Mouse (Mus musculus): Measurements from ENCODE around the gene Rabl6. TPM values are rescaled to one million over a fixed set of nuclear protein-coding genes. Genes with fewer than 3 reads are reported as not detected.
A peak's percentile ranks its signal among the peaks of the same experiment; 100 is the strongest.

Gene Rabl6
- total and polyA plus RNA-seq, 2 experiments from 2014 or later = 28.7 to 89.9 TPM

DNA sequence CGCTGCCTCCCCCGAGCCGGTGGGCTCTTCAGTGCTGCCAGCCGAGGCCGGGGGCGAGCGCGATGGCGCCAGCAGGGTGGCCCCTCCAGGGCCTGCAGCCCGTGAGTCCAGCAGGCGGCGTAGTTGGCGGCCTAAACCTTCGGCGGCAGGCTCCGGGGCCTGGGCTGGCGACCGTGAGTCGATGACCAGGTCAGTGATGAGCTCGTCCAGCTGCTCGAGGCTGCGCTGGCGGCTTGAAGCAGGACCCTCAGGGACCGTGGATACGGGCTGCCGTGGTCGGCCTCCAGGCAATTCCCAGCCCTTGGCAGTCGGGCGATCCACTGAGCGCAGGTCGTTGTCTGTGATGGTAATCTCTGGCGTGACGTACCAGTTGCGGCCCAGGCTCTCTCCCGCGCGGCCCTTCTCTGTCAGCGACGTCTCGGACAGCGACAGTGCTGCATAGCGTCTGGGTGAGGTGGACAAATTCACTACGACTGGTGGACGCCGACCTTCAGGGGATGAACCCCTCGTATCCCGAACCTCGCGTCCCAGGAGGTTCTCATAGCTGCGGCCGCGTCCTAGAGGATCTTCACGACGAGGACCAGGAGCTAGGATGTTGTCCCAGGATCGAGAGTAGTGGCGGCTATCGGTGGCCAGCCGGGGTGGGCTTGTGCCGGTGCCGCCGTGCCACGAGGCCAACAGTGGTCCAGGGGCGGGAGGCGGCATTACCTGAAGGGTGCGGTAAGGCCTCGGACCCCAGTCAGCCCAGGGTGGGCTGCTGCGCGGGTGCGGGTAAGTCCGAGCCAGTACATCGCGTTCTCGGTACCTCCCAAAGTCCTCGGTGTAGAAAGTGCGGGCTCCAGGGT, 30.1 kb downstream of the Rabl6 start:
- H3K4me2 ChIP-seq (ENCODE audit: low read depth, low read length) = peak overlapping the region; percentile 30
- H3K27ac ChIP-seq (ENCODE audit: low read depth) = no peak overlapping the region
- DNase-seq (ENCODE audit: low spot score) (no peak), ATAC-seq (ENCODE audit: insufficient read depth, low read depth) (no peak)
- peaks cover 6% of the 10 kb centered on the region for H3K36me3 ChIP-seq (replicated peaks; ENCODE audit: control insufficient read depth, insufficient read depth, low read length)
- H3K27me3 ChIP-seq (ENCODE audit: control insufficient read depth, insufficient read depth, low read length) = peaks cover 55% of the 10 kb centered on the region
- peaks cover 45% of the 10 kb centered on the region for H3K4me1 ChIP-seq (ENCODE audit: control insufficient read depth, insufficient read depth)
- WGBS = 4% methylated on average over 75 of the region's 75 CpGs
- TF ChIP-seq CTCF (IDR thresholded peaks at IDR 0.05; ENCODE audit: low read depth) (peak; percentile 14; the same call in 1 of the 2 replicates), EP300 (IDR thresholded peaks at IDR 0.05; ENCODE audit: low read depth) (no peak)
- H3K4me3 ChIP-seq (ENCODE audit: low read depth, low read length) = peak overlapping the region; percentile 29
- H3K9ac ChIP-seq (replicated peaks; ENCODE audit: low read depth, low read length) = no peak overlapping the region
- H3K9me3 ChIP-seq (replicated peaks; ENCODE audit: control insufficient read depth, low read length) = no peaks in the 10 kb centered on the region

DNA sequence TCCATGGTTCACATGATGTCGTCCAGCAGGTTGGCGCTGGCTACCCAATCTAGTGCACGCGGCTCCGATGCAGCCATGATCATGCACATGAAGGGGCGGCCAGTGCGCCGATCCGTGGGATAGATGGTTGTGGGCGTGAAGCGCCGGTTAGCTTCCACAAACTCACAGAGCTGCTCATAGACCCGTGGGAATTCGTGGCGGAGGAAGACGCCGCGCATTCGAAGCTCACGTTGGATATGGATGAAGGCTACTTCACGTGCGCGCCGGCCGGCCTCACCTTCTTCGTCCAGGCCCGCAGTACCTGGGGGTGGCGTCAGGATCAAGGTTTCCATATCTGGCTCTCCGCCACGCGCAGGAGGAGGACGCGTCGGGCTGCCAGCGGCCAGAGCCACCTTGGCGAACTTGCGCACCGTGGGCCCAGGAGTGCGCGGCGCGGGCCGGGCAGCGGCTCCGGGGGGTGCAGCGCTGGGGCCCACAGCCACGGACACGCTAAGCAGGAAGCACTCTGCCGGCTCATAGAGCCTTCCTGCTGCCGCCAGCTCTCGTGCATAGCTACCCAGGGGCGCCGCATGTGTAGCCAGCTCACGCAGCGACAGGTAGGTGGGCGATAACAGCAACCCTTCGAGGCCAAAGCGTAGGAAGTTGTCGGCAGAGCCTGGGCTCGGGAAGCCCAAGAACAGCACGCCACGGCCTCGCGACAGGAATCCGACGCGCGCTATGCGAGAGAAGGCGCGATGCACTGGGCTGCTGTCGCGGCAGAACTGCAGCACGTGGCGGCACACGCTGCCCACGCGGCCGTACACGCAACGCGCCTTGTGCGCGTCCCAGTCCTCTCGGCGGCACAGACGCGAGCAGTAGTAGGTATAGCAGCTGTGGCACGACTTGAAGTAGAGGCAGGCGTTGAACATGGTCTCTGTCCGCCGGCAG, 31.1 kb downstream of the Rabl6 start:
- ATAC-seq (ENCODE audit: insufficient read depth, low read depth) (no peak), DNase-seq (ENCODE audit: low spot score) (no peak)
- peak overlapping the region; percentile 29 for H3K4me3 ChIP-seq (ENCODE audit: low read depth, low read length)
- TF ChIP-seq EP300 (IDR thresholded peaks at IDR 0.05; ENCODE audit: low read depth) = no peak
- no peaks in the 10 kb centered on the region for H3K36me3 ChIP-seq (replicated peaks; ENCODE audit: control insufficient read depth, insufficient read depth, low read length)
- no peak overlapping the region for H3K27ac ChIP-seq (ENCODE audit: low read depth)
- peaks cover 39% of the 10 kb centered on the region for H3K4me1 ChIP-seq (ENCODE audit: control insufficient read depth, insufficient read depth)
- H3K27me3 ChIP-seq (ENCODE audit: control insufficient read depth, insufficient read depth, low read length) = peaks cover 55% of the 10 kb centered on the region
- peak overlapping the region; percentile 30 for H3K4me2 ChIP-seq (ENCODE audit: low read depth, low read length)
- H3K9ac ChIP-seq (replicated peaks; ENCODE audit: low read depth, low read length) = no peak overlapping the region
- 17% methylated on average over 92 of the region's 92 CpGs for WGBS
- no peaks in the 10 kb centered on the region for H3K9me3 ChIP-seq (replicated peaks; ENCODE audit: control insufficient read depth, low read length)

DNA sequence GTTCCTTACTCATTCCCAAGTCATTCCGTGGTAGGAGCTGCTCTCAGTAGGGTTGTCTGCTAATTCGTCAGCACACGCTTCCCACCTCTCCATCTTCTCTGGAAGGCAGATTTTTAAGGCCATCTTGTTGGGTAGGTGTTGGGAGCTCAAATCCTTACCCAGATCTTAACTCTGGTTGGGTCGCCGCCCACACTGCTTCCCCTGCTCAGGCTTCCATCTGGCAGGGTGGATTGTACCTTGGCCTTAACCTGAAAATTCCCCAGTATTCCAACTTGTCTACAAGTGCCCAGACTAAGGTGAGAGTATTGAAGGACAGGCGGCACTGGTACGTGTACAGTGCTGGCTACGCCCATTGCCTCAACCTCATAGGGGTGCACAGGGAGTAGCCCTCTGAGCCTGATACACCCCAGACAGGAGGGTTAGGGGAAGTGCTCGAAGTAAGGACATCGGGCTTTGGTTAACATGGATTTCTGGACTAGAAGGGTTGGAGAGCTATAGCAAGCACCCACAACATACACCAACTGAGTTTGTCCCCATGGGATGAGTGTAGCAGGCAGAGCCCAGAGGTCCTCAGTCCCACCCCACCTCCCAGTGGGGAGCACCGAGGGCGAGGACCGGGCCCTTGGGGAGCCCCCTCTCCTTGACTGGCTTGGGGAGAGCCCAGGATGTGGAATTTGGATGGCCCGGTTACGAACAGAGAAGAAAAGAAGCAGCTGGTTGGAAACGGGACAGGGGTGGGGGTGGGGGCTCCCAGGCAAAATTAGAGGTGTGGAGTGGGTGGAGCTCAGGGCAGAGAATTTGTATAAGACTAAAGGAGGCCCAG, 32.1 kb downstream of the Rabl6 start:
- Histone ChIP-seq H3K4me3 (ENCODE audit: low read depth, low read length) (no peak overlapping the region), H3K9ac (replicated peaks; ENCODE audit: low read depth, low read length) (no peak overlapping the region), H3K4me2 (ENCODE audit: low read depth, low read length) (no peak overlapping the region), H3K27ac (ENCODE audit: low read depth) (no peak overlapping the region), H3K36me3 (replicated peaks; ENCODE audit: control insufficient read depth, insufficient read depth, low read length) (0 out of 2 replicates have a peak, but pooled peaks cover under 1% of the 10 kb centered on the region), H3K9me3 (replicated peaks; ENCODE audit: control insufficient read depth, low read length) (no peaks in the 10 kb centered on the region), H3K27me3 (ENCODE audit: control insufficient read depth, insufficient read depth, low read length) (peaks cover 54% of the 10 kb centered on the region), H3K4me1 (ENCODE audit: control insufficient read depth, insufficient read depth) (peaks cover 33% of the 10 kb centered on the region)
- ATAC-seq (ENCODE audit: insufficient read depth, low read depth) (no peak), DNase-seq (ENCODE audit: low spot score) (no peak)
- TF ChIP-seq CTCF (IDR thresholded peaks at IDR 0.05; ENCODE audit: low read depth) = no peak
- TF ChIP-seq EP300 (IDR thresholded peaks at IDR 0.05; ENCODE audit: low read depth) = no peak
- 82% methylated on average over 16 of the region's 16 CpGs for WGBS

DNA sequence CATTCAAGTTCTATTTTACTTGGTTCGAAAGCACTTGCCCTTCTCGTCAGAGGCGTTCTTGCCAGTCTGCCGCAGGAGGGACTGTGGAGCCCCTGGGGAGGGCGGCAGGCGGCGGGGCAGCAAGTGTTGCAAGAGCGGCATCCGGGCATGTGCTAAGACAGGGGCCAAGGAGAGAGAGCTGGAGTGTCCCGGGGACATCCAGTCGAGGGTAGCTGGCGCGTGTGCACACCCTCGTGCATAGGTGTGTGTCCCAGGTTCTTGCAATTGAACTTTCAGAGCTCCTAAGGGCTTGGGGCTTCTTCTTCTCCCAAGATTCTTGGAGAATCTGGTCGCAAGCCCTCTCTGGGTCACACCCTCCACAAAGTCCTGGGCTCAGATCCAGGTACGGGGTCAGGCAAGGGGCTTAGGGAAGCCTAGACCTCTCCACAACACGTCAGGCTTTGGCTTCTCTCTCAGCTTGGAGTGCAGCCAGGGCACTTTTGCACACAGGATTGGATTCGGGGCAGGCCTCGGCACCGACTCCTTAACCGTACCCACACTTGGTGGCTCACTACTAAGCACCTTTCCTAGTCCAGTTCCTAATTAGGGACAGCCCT, 32.8 kb downstream of the Rabl6 start:
- Histone ChIP-seq H3K9me3 (replicated peaks; ENCODE audit: control insufficient read depth, low read length) (no peaks in the 10 kb centered on the region), H3K4me3 (ENCODE audit: low read depth, low read length) (peak overlapping the region; percentile 61), H3K27ac (ENCODE audit: low read depth) (peak overlapping the region; percentile 81), H3K4me2 (ENCODE audit: low read depth, low read length) (peak overlapping the region; percentile 88), H3K4me1 (ENCODE audit: control insufficient read depth, insufficient read depth) (peaks cover 29% of the 10 kb centered on the region), H3K27me3 (ENCODE audit: control insufficient read depth, insufficient read depth, low read length) (peaks cover 47% of the 10 kb centered on the region), H3K9ac (replicated peaks; ENCODE audit: low read depth, low read length) (peak overlapping the region; percentile 57; the same call in 1 of the 2 replicates), H3K36me3 (replicated peaks; ENCODE audit: control insufficient read depth, insufficient read depth, low read length) (0 out of 2 replicates have a peak, but pooled peaks cover 6% of the 10 kb centered on the region)
- 5% methylated on average over 20 of the region's 21 CpGs for WGBS
- peak; percentile 25 for DNase-seq (ENCODE audit: low spot score)
- ATAC-seq (ENCODE audit: insufficient read depth, low read depth) = no peak
- no peak for TF ChIP-seq CTCF (IDR thresholded peaks at IDR 0.05; ENCODE audit: low read depth)
- no peak for TF ChIP-seq EP300 (IDR thresholded peaks at IDR 0.05; ENCODE audit: low read depth)

Measured in heart, postnatal 0 days (tissue).